Mouse (Mus musculus) CH12.LX (cell line): ENCODE results near the gene Prss38. TPM values are rescaled to one million over a fixed set of nuclear protein-coding genes. Genes with fewer than 3 reads are reported as not detected.

Experiments used
- DNase-seq: peaks from one replicate; pipeline ENCODE4 v3.0.0-alpha.2; 2013; ENCODE audit errors: extremely low read depth
- H3K27ac ChIP-seq: 2 replicates; pipeline ENCODE4 v1.5.1; 2012; ENCODE audit warnings: low read depth, mild to moderate bottlenecking, control low read depth, moderate library complexity; ENCODE audit not compliant: insufficient read depth
- H3K27me3 ChIP-seq: replicated peaks from 2 replicates; pipeline ENCODE3; 2012; ENCODE audit warnings: inconsistent platforms
- H3K36me3 ChIP-seq, 2 experiments: replicated peaks in 1 of 2; 2 replicates each; pipeline versions ENCODE3 to v1.6.1; 2012; ENCODE audit warnings: inconsistent platforms in 1 of 2, low read length in 1 of 2, mild to moderate bottlenecking in 1 of 2, mixed read lengths in 1 of 2, moderate library complexity in 1 of 2; ENCODE audit not compliant: control insufficient read depth in 1 of 2, insufficient read depth in 1 of 2
- H3K4me1 ChIP-seq, 2 experiments: 2 replicates each; pipeline ENCODE4 v1.6.1; 2012; ENCODE audit warnings: inconsistent platforms in 1 of 2, moderate library complexity in 1 of 2; ENCODE audit not compliant: insufficient read depth in 2 of 2, control insufficient read depth in 1 of 2
- H3K4me2 ChIP-seq: 2 replicates; pipeline ENCODE4 v1.6.1; 2012; ENCODE audit warnings: low read depth, mild to moderate bottlenecking, control low read depth; ENCODE audit not compliant: poor library complexity, insufficient read depth, severe bottlenecking
- H3K4me3 ChIP-seq, 3 experiments: fragments of 150-350 bp in 1 of 3; sonication (generic) in 1 of 3; replicated peaks in 1 of 3; 2 replicates each; pipeline versions ENCODE3 to v1.5.1; 2011 to 2012; ENCODE audit warnings: low read depth in 2 of 3, low read length in 2 of 3, mild to moderate bottlenecking in 2 of 3, moderate library complexity in 2 of 3, control low read depth in 1 of 3, improper control_type of control experiment in 1 of 3, inconsistent platforms in 1 of 3, mixed read lengths in 1 of 3; ENCODE audit not compliant: poor library complexity in 1 of 3
- H3K79me2 ChIP-seq: replicated peaks from 2 replicates; pipeline ENCODE4 v1.6.1; 2012; ENCODE audit warnings: mild to moderate bottlenecking, moderate library complexity; ENCODE audit not compliant: control insufficient read depth, poor library complexity, insufficient read depth, severe bottlenecking; ENCODE audit errors: extremely low read depth
- H3K9ac ChIP-seq: 2 replicates; pipeline ENCODE4 v1.6.1; 2012; ENCODE audit warnings: low read depth, mild to moderate bottlenecking, control low read depth, moderate library complexity; ENCODE audit not compliant: insufficient read depth
- H3K9me3 ChIP-seq: replicated peaks from 2 replicates; pipeline ENCODE3; 2012; ENCODE audit warnings: low read length, inconsistent platforms, mixed read lengths
- CHD1 ChIP-seq: IDR thresholded peaks from 2 replicates; pipeline ENCODE4 v1.6.1; 2012; ENCODE audit warnings: low read depth, low read length, improper control_type of control experiment, inconsistent platforms
- CHD2 ChIP-seq: IDR thresholded peaks from 2 replicates; pipeline ENCODE4 v1.6.1; 2011; ENCODE audit warnings: low read length, improper control_type of control experiment
- CTCF ChIP-seq, 2 experiments: IDR thresholded peaks in 1 of 2; conservative IDR thresholded peaks in 1 of 2; 2 replicates each; pipeline ENCODE4 v1.5.1; 2011 to 2012; ENCODE audit warnings: low read depth in 2 of 2, low read length in 2 of 2, improper control_type of control experiment in 1 of 2, inconsistent platforms in 1 of 2, mild to moderate bottlenecking in 1 of 2, moderate library complexity in 1 of 2
- E2F4 ChIP-seq: IDR thresholded peaks from 2 replicates; pipeline ENCODE4 v1.6.1; 2011; ENCODE audit warnings: low read depth, low read length, improper control_type of control experiment; ENCODE audit not compliant: insufficient replicate concordance
- ELF1 ChIP-seq: IDR thresholded peaks from 2 replicates; pipeline ENCODE4 v1.6.1; 2014; ENCODE audit warnings: low read depth, mild to moderate bottlenecking, inconsistent platforms, low read length, improper control_type of control experiment
- HCFC1 ChIP-seq: IDR thresholded peaks from 2 replicates; pipeline ENCODE4 v1.6.1; 2012; ENCODE audit warnings: low read depth, mild to moderate bottlenecking, inconsistent platforms, low read length, improper control_type of control experiment
- JUN ChIP-seq: IDR thresholded peaks from 2 replicates; pipeline ENCODE4 v1.6.1; 2011; ENCODE audit warnings: low read depth, mild to moderate bottlenecking, low read length, improper control_type of control experiment, moderate library complexity; ENCODE audit not compliant: insufficient read depth
- KAT2A ChIP-seq: IDR thresholded peaks from 2 replicates; pipeline ENCODE4 v1.6.1; 2012; ENCODE audit warnings: low read length, improper control_type of control experiment, inconsistent platforms; ENCODE audit not compliant: insufficient replicate concordance
- MAX ChIP-seq: IDR thresholded peaks from 2 replicates; pipeline ENCODE4 v1.6.1; 2011; ENCODE audit warnings: low read length, improper control_type of control experiment
- MXI1 ChIP-seq: IDR thresholded peaks from 2 replicates; pipeline ENCODE4 v1.6.1; 2011; ENCODE audit warnings: mild to moderate bottlenecking, low read depth, low read length, improper control_type of control experiment
- MYC ChIP-seq: IDR thresholded peaks from 2 replicates; pipeline ENCODE4 v1.6.1; 2011; ENCODE audit warnings: low read depth, mild to moderate bottlenecking, improper control_type of control experiment, low read length
- NRF1 ChIP-seq: IDR thresholded peaks from 2 replicates; pipeline ENCODE4 v1.6.1; 2014; ENCODE audit warnings: low read depth, mild to moderate bottlenecking, inconsistent platforms, low read length, improper control_type of control experiment, moderate library complexity
- PAX5 ChIP-seq: IDR thresholded peaks from 2 replicates; pipeline ENCODE4 v1.6.1; 2012; ENCODE audit warnings: low read length, inconsistent platforms, mixed read lengths
- POLR2A ChIP-seq: IDR thresholded peaks from 2 replicates; pipeline ENCODE4 v1.6.1; 2011; ENCODE audit warnings: low read depth, mild to moderate bottlenecking, improper control_type of control experiment, low read length
- POLR2AphosphoS2 ChIP-seq: IDR thresholded peaks from 2 replicates; pipeline ENCODE4 v1.6.1; 2011; ENCODE audit warnings: low read depth, low read length, improper control_type of control experiment
- RCOR1 ChIP-seq: conservative IDR thresholded peaks from 2 replicates; pipeline ENCODE4 v1.6.1; 2012; ENCODE audit warnings: low read depth, mild to moderate bottlenecking, inconsistent platforms, low read length, improper control_type of control experiment
- SMC3 ChIP-seq: IDR thresholded peaks from 2 replicates; pipeline ENCODE4 v1.6.1; 2011; ENCODE audit warnings: low read depth, low read length, improper control_type of control experiment
- TCF12 ChIP-seq: IDR thresholded peaks from 2 replicates; pipeline ENCODE4 v1.6.1; 2014; ENCODE audit warnings: low read depth, mild to moderate bottlenecking, inconsistent platforms, low read length, improper control_type of control experiment
- UBTF ChIP-seq: IDR thresholded peaks from 2 replicates; pipeline ENCODE4 v1.6.1; 2012; ENCODE audit warnings: low read depth, mild to moderate bottlenecking, inconsistent platforms, low read length, improper control_type of control experiment, moderate library complexity
- USF2 ChIP-seq: conservative IDR thresholded peaks from 2 replicates; pipeline ENCODE4 v1.6.1; 2011; ENCODE audit warnings: low read depth, low read length, improper control_type of control experiment
- ZKSCAN1 ChIP-seq: IDR thresholded peaks from 2 replicates; pipeline ENCODE4 v1.6.1; 2012; ENCODE audit warnings: low read depth, inconsistent platforms, low read length, improper control_type of control experiment, borderline replicate concordance
- ZMIZ1 ChIP-seq: IDR thresholded peaks from 2 replicates; pipeline ENCODE4 v1.6.1; 2012; ENCODE audit warnings: low read depth, mild to moderate bottlenecking, inconsistent platforms, low read length, improper control_type of control experiment
- ZNF384 ChIP-seq: IDR thresholded peaks from 2 replicates; pipeline ENCODE4 v1.6.1; 2012; ENCODE audit warnings: low read depth, low read length, improper control_type of control experiment, inconsistent platforms
- dilution Hi-C: fragments of 300-500 bp; cut with MboI; formaldehyde crosslinking; loops from 2 replicates; pipeline ENCODE4 v1.14.3; 2020; ENCODE audit warnings: low sequenced_read_pairs; ENCODE audit not compliant: extremely low pct_unique_long_range_greater_than_20kb, extremely low pct_ligation_motif_present
- in situ Hi-C: fragments of 300-500 bp; cut with MboI; formaldehyde crosslinking; loops from 3 replicates; pipeline ENCODE4 v1.14.3; 2019; ENCODE audit warnings: low sequenced_read_pairs, low pct_ligation_motif_present, low pct_unique_long_range_greater_than_20kb, mixed read lengths
- polyA plus RNA-seq: library from polyadenylated mRNA; unstranded; fragments of >175 nt; gene quantifications from 2 replicates; pipeline ENCODE4 v1.2.1, GENCODE M21; 2012; ENCODE audit warnings: low read depth; ENCODE audit not compliant: insufficient read length
- total RNA-seq, 2 experiments: library from RNA; depleted of rRNA; stranded (reverse); fragments of 300-350 nt in 1 of 2; fragments of >200 nt in 1 of 2; gene quantifications; 2 replicates each; pipeline ENCODE4 v1.2.3; 2012 to 2014

Prss38 gene
- total and polyA plus RNA-seq, 3 experiments, result not detected

- no peak overlapping the region for H3K27ac ChIP-seq
- H3K27me3 ChIP-seq, result peaks cover 80% of the 10 kb centered on the region
- in situ Hi-C loops, result no loop called here
- H3K4me3 ChIP-seq, result no peak overlapping the region
- dilution Hi-C loops, result no loop called here
- H3K4me2 ChIP-seq, result no peak overlapping the region
- H3K79me2 ChIP-seq, result no peaks in the 10 kb centered on the region
- H3K9ac ChIP-seq, result no peak overlapping the region
- no peaks in the 10 kb centered on the region for H3K4me1 ChIP-seq
- TF ChIP-seq MYC, result no peak
- TF ChIP-seq NRF1, result no peak
- TF ChIP-seq ZNF384, result no peak
- TF ChIP-seq CTCF (conservative IDR thresholded peaks at IDR 0.05 in 1 of 2, IDR thresholded peaks at IDR 0.05 in 1 of 2; ENCODE audit: low read depth in 2 of 2, low read length in 2 of 2), result no peak
- TF ChIP-seq ZKSCAN1, result no peak
- no peak for TF ChIP-seq MXI1
- no peak for TF ChIP-seq JUN
- no peak for TF ChIP-seq UBTF
- TF ChIP-seq USF2, result no peak
- TF ChIP-seq CHD1, result no peak
- no peak for TF ChIP-seq E2F4
- TF ChIP-seq, all 38 proteins: peak for 0
- Histone ChIP-seq H3K9me3 (no peaks in the 10 kb centered on the region), H3K36me3 (no peaks in the 10 kb centered on the region)
- DNase-seq, result no peak
These were observed 42.5 kb downstream of the Prss38 start for GRCm38 (mm10) chr11:59332938-59333337.

GRCm38 (mm10) chr11:59331167-59331869 lies 44.1 kb downstream of the Prss38 start:
- H3K9ac ChIP-seq, result no peak overlapping the region
- H3K4me3 ChIP-seq, result no peak overlapping the region
- no peak for TF ChIP-seq ELF1
- no peak for TF ChIP-seq CTCF (conservative IDR thresholded peaks at IDR 0.05 in 1 of 2, IDR thresholded peaks at IDR 0.05 in 1 of 2; ENCODE audit: low read depth in 2 of 2, low read length in 2 of 2)
- TF ChIP-seq POLR2AphosphoS2, result no peak
- TF ChIP-seq KAT2A, result no peak
- no peak for TF ChIP-seq E2F4
- TF ChIP-seq SMC3, result no peak
- TF ChIP-seq ZMIZ1, result no peak
- TF ChIP-seq NRF1, result no peak
- no peak for TF ChIP-seq CHD2
- no peak for TF ChIP-seq PAX5
- TF ChIP-seq RCOR1, result no peak
- TF ChIP-seq POLR2A, result no peak
- TF ChIP-seq MAX, result no peak
- no peak for TF ChIP-seq HCFC1
- no peak for TF ChIP-seq TCF12
- TF ChIP-seq USF2, result no peak
- no peak for TF ChIP-seq ZNF384
- H3K27me3 ChIP-seq, result peaks cover 93% of the 10 kb centered on the region
- no peaks in the 10 kb centered on the region for H3K79me2 ChIP-seq
- H3K9me3 ChIP-seq, result no peaks in the 10 kb centered on the region
- H3K4me1 ChIP-seq, result no peaks in the 10 kb centered on the region
- H3K36me3 ChIP-seq, result no peaks in the 10 kb centered on the region
- no peak overlapping the region for H3K4me2 ChIP-seq
- no peak for DNase-seq
- no peak overlapping the region for H3K27ac ChIP-seq
- dilution Hi-C loops (no loop called here), in situ Hi-C loops (no loop called here)
